Mouse (Mus musculus) cerebellum, adult (tissue): Measurements from ENCODE around the gene Gm853.

ENCODE experiments used
- ATAC-seq: cut with Nextera tagmentation; 2 replicates; pipeline ENCODE4 v1.9.2; 2017; ENCODE audit warnings: mild to moderate bottlenecking, moderate library complexity, mixed read lengths; ENCODE audit not compliant: insufficient number of reproducible peaks, low FRiP score, low TSS enrichment

Gm853 gene

GRCm38 (mm10) chr4:130176156-130176720, 46.0 kb downstream of the Gm853 start:
- no peak for ATAC-seq

- no peak for ATAC-seq
Observed at GRCm38 (mm10) chr4:130175072-130175711, 47.0 kb downstream of the Gm853 start, which contains the start of gene Tinagl1. Gene Tinagl1, minus strand, starts transcription at chr4:130175122.

- ATAC-seq, result no peak
Observed at GRCm38 (mm10) chr4:130174335-130175031, 47.7 kb downstream of the Gm853 start.

- no peak for ATAC-seq
Observed at GRCm38 (mm10) chr4:130173911-130174311, 48.3 kb downstream of the Gm853 start.

- no peak for ATAC-seq
Observed at GRCm38 (mm10) chr4:130173060-130173822, 49.0 kb downstream of the Gm853 start.

GRCm38 (mm10) chr4:130171951-130172765, 50.0 kb downstream of the Gm853 start:
- ATAC-seq, result no peak

- ATAC-seq, result no peak
Observed at GRCm38 (mm10) chr4:130170362-130170761, 51.8 kb downstream of the Gm853 start.

- no peak for ATAC-seq
Observed at GRCm38 (mm10) chr4:130169411-130169971, 52.7 kb downstream of the Gm853 start.

GRCm38 (mm10) chr4:130168280-130169183, 53.7 kb downstream of the Gm853 start:
- no peak for ATAC-seq

- ATAC-seq, result no peak
Observed at GRCm38 (mm10) chr4:130167814-130168213, 54.4 kb downstream of the Gm853 start.

GRCm38 (mm10) chr4:130167321-130167720, 54.9 kb downstream of the Gm853 start:
- no peak for ATAC-seq

- ATAC-seq, result no peak
Observed at GRCm38 (mm10) chr4:130166592-130166991, 55.6 kb downstream of the Gm853 start.

GRCm38 (mm10) chr4:130166061-130166460, 56.1 kb downstream of the Gm853 start:
- ATAC-seq, result no peak

GRCm38 (mm10) chr4:130164121-130164520, 58.1 kb downstream of the Gm853 start:
- ATAC-seq, result no peak

GRCm38 (mm10) chr4:130163391-130163861, 58.8 kb downstream of the Gm853 start:
- no peak for ATAC-seq

- ATAC-seq, result no peak
Observed at GRCm38 (mm10) chr4:130161349-130161748, 60.9 kb downstream of the Gm853 start.
